In genomic region chr10:62549523-62550166, GRCm38 (mm10) we compare ENCODE assay signal across 8 mouse cellular contexts. TPM values are rescaled to one million over a fixed set of nuclear protein-coding genes. Genes with fewer than 3 reads are reported as not detected.
DNase-seq lines count a peak whose midpoint lies in the region; ATAC-seq lines count a peak whose summit lies in the region.

No protein-coding gene starts in this region.

- no peaks in the 10 kb centered on the region for H3K27me3 ChIP-seq in kidney, embryonic 14.5 days (ENCODE audit: control insufficient read depth, insufficient read depth, low read length)
- 0 out of 2 replicates have a peak, but pooled peaks cover 11% of the 10 kb centered on the region for H3K27me3 ChIP-seq in liver, embryonic 12.5 days (replicated peaks)

- H3K4me3 ChIP-seq in kidney, embryonic 14.5 days (ENCODE audit: low read length), result no peak overlapping the region
- no peak overlapping the region for H3K4me3 ChIP-seq in liver, embryonic 12.5 days

- 0 out of 2 replicates have a peak, but pooled peaks have one; percentile 22 for ATAC-seq in kidney, embryonic 14.5 days (ENCODE audit: low FRiP score, low TSS enrichment)
- peak; percentile 70 for ATAC-seq in liver, embryonic 12.5 days

- H3K36me3 ChIP-seq in kidney, embryonic 14.5 days (ENCODE audit: control insufficient read depth, insufficient read depth, low read length), result no peaks in the 10 kb centered on the region
- H3K36me3 ChIP-seq in liver, embryonic 12.5 days, result no peaks in the 10 kb centered on the region

- 33% methylated on average over 13 of the region's 16 CpGs for WGBS in kidney, embryonic 14.5 days
- WGBS in liver, embryonic 12.5 days (ENCODE audit: insufficient replicate concordance), result 20% methylated on average over 15 of the region's 16 CpGs

- no peaks in the 10 kb centered on the region for H3K4me1 ChIP-seq in kidney, embryonic 14.5 days (ENCODE audit: control insufficient read depth, insufficient read depth, low read length)
- H3K4me1 ChIP-seq in liver, embryonic 12.5 days, result peaks cover 22% of the 10 kb centered on the region

- H3K9ac ChIP-seq in kidney, embryonic 14.5 days (ENCODE audit: low read depth, low read length), result no peak overlapping the region
- H3K9ac ChIP-seq in liver, embryonic 12.5 days, result no peak overlapping the region

- no peak overlapping the region for H3K27ac ChIP-seq in kidney, embryonic 14.5 days (ENCODE audit: low read depth, low read length)
- no peak overlapping the region for H3K27ac ChIP-seq in liver, embryonic 12.5 days

- peak; percentile 88 to 89 for DNase-seq in B cell, adult 2 months
- peak; percentile 85 for DNase-seq in ZHBTc4 (ENCODE audit: low read depth, low spot score)
- DNase-seq in cerebellum, postnatal 4 days (ENCODE audit: low spot score in 2 of 2), result peak; percentile 41 to 78
- DNase-seq in gastrocnemius, postnatal 25 days, result peak; percentile 34
- DNase-seq in ovary, adult 18-20 months (ENCODE audit: low spot score), result peak; percentile 26
- DNase-seq in thymus, adult 18-20 months, result peak; percentile 43 to 69

- H3K9me3 ChIP-seq in kidney, embryonic 14.5 days (ENCODE audit: control insufficient read depth, low read length), result no peaks in the 10 kb centered on the region
- H3K9me3 ChIP-seq in liver, embryonic 12.5 days (replicated peaks), result no peaks in the 10 kb centered on the region

- H3K4me2 ChIP-seq in kidney, embryonic 14.5 days (replicated peaks; ENCODE audit: low read depth, low read length), result no peak overlapping the region
- peak overlapping the region; percentile 39 for H3K4me2 ChIP-seq in liver, embryonic 12.5 days

RNA-seq across cellular contexts. Expression of gene Srgn, which starts 22.4 kb away (rescaled TPM):
- 10 to 100 TPM; 13.0 to 14.3 TPM for total RNA-seq in gastrocnemius, postnatal 25 days (2021)
- polyA plus RNA-seq in kidney, embryonic 14.5 days (2014; fragmentation: Nextera tagmentation; extraction: Ambion mirVana), result 5.7 and 9.2 TPM in 2 replicates
- polyA plus RNA-seq in liver, embryonic 12.5 days (2016; fragmentation: Nextera tagmentation; extraction: Ambion mirVana), result 54.4 and 57.7 TPM in 2 replicates

RNA-seq across cellular contexts. Expression of gene Kif1bp, which starts 28.6 kb away (rescaled TPM):
- total RNA-seq in gastrocnemius, postnatal 25 days (2021), result 10 to 100 TPM; 22.5 to 26.7 TPM
- polyA plus RNA-seq in kidney, embryonic 14.5 days (2014; fragmentation: Nextera tagmentation; extraction: Ambion mirVana), result 32.4 and 41.5 TPM in 2 replicates
- polyA plus RNA-seq in liver, embryonic 12.5 days (2016; fragmentation: Nextera tagmentation; extraction: Ambion mirVana), result 20.0 and 21.1 TPM in 2 replicates

RNA-seq across cellular contexts. Expression of gene Ddx21, which starts 52.4 kb away (rescaled TPM):
- 10 to 100 TPM; 24.8 to 28.4 TPM for total RNA-seq in gastrocnemius, postnatal 25 days (2021)
- 23.4 and 36.3 TPM in 2 replicates for polyA plus RNA-seq in kidney, embryonic 14.5 days (2014; fragmentation: Nextera tagmentation; extraction: Ambion mirVana)
- 38.3 and 40.6 TPM in 2 replicates for polyA plus RNA-seq in liver, embryonic 12.5 days (2016; fragmentation: Nextera tagmentation; extraction: Ambion mirVana)

Comparison
In these comparisons a context has a peak if more than half of its experiments do, and no peak if none do; other contexts are left out.
1. DNase-seq: peak in every context shown above with its lines; median percentile 88 in B cell, adult 2 months; 85 in ZHBTc4; 60 in cerebellum, postnatal 4 days; 56 in thymus, adult 18-20 months; 34 in gastrocnemius, postnatal 25 days; 26 in ovary, adult 18-20 months.